Mouse (Mus musculus) kidney, embryonic 14.5 days (tissue): Measurements from ENCODE around the gene Ceacam15. TPM values are rescaled to one million over a fixed set of nuclear protein-coding genes. Genes with fewer than 3 reads are reported as not detected.
"Not testable (repeated sequence)": the region's sequence is repeated elsewhere in the genome, so short reads cannot be mapped to it uniquely, and the experiment has no call there.

Experiments used
- ATAC-seq: fragments of 200-750 bp; cut with Nextera tagmentation; 2 replicates; pipeline ENCODE4 v1.8.0; 2017; ENCODE audit warnings: moderate number of reproducible peaks, mild to moderate bottlenecking, moderate TSS enrichment, moderate library complexity; ENCODE audit not compliant: low FRiP score, low TSS enrichment
- H3K27ac ChIP-seq: fragments of 300-500 bp; sonication (generic); 2 replicates; pipeline ENCODE4 v1.5.1; 2014; ENCODE audit warnings: low read depth, mild to moderate bottlenecking, low read length, moderate library complexity, mixed read lengths
- H3K27me3 ChIP-seq: fragments of 300-500 bp; sonication (generic); 2 replicates; pipeline ENCODE4 v1.6.1; 2014; ENCODE audit warnings: mild to moderate bottlenecking, low read length; ENCODE audit not compliant: control insufficient read depth, insufficient read depth
- H3K36me3 ChIP-seq: fragments of 300-500 bp; sonication (generic); 2 replicates; pipeline ENCODE4 v1.6.1; 2014; ENCODE audit warnings: low read length, mixed read lengths; ENCODE audit not compliant: control insufficient read depth, insufficient read depth
- H3K4me1 ChIP-seq: fragments of 300-500 bp; sonication (generic); 2 replicates; pipeline ENCODE4 v1.6.1; 2014; ENCODE audit warnings: low read length, mixed read lengths; ENCODE audit not compliant: control insufficient read depth, insufficient read depth
- H3K4me2 ChIP-seq: fragments of 300-500 bp; sonication (generic); replicated peaks from 2 replicates; pipeline ENCODE4 v1.6.1; 2014; ENCODE audit warnings: low read depth, mild to moderate bottlenecking, low read length
- H3K4me3 ChIP-seq: fragments of 300-500 bp; sonication (generic); 2 replicates; pipeline ENCODE4 v1.5.1; 2014; ENCODE audit warnings: mild to moderate bottlenecking, low read length
- H3K9ac ChIP-seq: fragments of 300-500 bp; sonication (generic); 2 replicates; pipeline ENCODE4 v1.6.1; 2014; ENCODE audit warnings: low read depth, mild to moderate bottlenecking, low read length, moderate library complexity
- H3K9me3 ChIP-seq: fragments of 300-500 bp; sonication (generic); 2 replicates; pipeline ENCODE4 v1.6.1; 2016; ENCODE audit warnings: low read length; ENCODE audit not compliant: control insufficient read depth
- WGBS: fragments of 180-500 bp; shearing (Covaris S2); extraction: QIAGEN DNeasy Blood & Tissue Kit; methylation state at CpG from one replicate; pipeline ENCODE4 v1.1.7; 2014; 5-methylcytosine and 5-hydroxymethylcytosine counted together
- polyA plus RNA-seq: library from polyadenylated mRNA; unstranded; fragments of >200 nt; fragmentation: Nextera tagmentation; extraction: Ambion mirVana; gene quantifications from 2 replicates; pipeline ENCODE4 v1.2.1, GENCODE M21; 2014

Gene Ceacam15
- polyA plus RNA-seq: not detected in 2 replicates

GRCm38 (mm10) chr7:16675605-16676004 lies at the start of gene Ceacam15:
Gene Ceacam15 (minus strand): TSS chr7:16675705.
- H3K27me3 ChIP-seq: no peaks in the 10 kb centered on the region
- H3K4me1 ChIP-seq: no peaks in the 10 kb centered on the region
- ATAC-seq: no peak
- H3K36me3 ChIP-seq: no peaks in the 10 kb centered on the region
- H3K4me2 ChIP-seq: no peak within 1 kb of the TSS
- WGBS: 38% methylated on average over 1 of the region's 1 CpGs
- H3K9ac ChIP-seq: no peak within 1 kb of the TSS
- no peak within 1 kb of the TSS for H3K4me3 ChIP-seq
- H3K9me3 ChIP-seq: no peaks in the 10 kb centered on the region
- no peak within 1 kb of the TSS for H3K27ac ChIP-seq

- not testable (repeated sequence) for H3K4me2 ChIP-seq
- 68% methylated on average over 3 of the region's 3 CpGs for whole genome bisulfite sequencing
Measured at GRCm38 (mm10) chr7:16722490-16722889, 47.0 kb upstream of the Ceacam15 start.

GRCm38 (mm10) chr7:16721629-16722028 lies 46.1 kb upstream of the Ceacam15 start, which contains the start of gene Ceacam9:
Gene Ceacam9 (plus strand): TSS chr7:16721929.
- Histone ChIP-seq H3K27me3 (no peaks in the 10 kb centered on the region), H3K4me1 (no peaks in the 10 kb centered on the region), H3K27ac (no peak within 1 kb of the TSS), H3K36me3 (no peaks in the 10 kb centered on the region), H3K4me2 (no peak within 1 kb of the TSS), H3K4me3 (no peak within 1 kb of the TSS), H3K9ac (no peak within 1 kb of the TSS), H3K9me3 (no peaks in the 10 kb centered on the region)
- WGBS: 84% methylated on average over 2 of the region's 2 CpGs
- ATAC-seq: no peak

More at GRCm38 (mm10) chr7:16722490-16722889, 47.0 kb upstream of the Ceacam15 start:
- not testable (repeated sequence) for H3K4me3 ChIP-seq, H3K4me1 ChIP-seq, H3K9ac ChIP-seq, H3K27ac ChIP-seq, H3K27me3 ChIP-seq, H3K9me3 ChIP-seq, ATAC-seq, H3K36me3 ChIP-seq

GRCm38 (mm10) chr7:16716456-16717152 lies 41.1 kb upstream of the Ceacam15 start:
- H3K4me3 ChIP-seq, H3K36me3 ChIP-seq, ATAC-seq, H3K4me2 ChIP-seq, H3K4me1 ChIP-seq, H3K27ac ChIP-seq, H3K9me3 ChIP-seq, H3K27me3 ChIP-seq, H3K9ac ChIP-seq: not testable (repeated sequence)
- 22% methylated on average over 7 of the region's 8 CpGs for WGBS

GRCm38 (mm10) chr7:16712633-16713415 lies 37.3 kb upstream of the Ceacam15 start:
- no peaks in the 10 kb centered on the region for H3K36me3 ChIP-seq
- no peak overlapping the region for H3K4me3 ChIP-seq
- no peak for ATAC-seq
- no peak overlapping the region for H3K27ac ChIP-seq
- H3K27me3 ChIP-seq: no peaks in the 10 kb centered on the region
- H3K4me2 ChIP-seq: no peak overlapping the region
- WGBS: 71% methylated on average over 13 of the region's 13 CpGs
- H3K4me1 ChIP-seq: no peaks in the 10 kb centered on the region
- no peaks in the 10 kb centered on the region for H3K9me3 ChIP-seq
- H3K9ac ChIP-seq: no peak overlapping the region

- H3K4me1 ChIP-seq: no peaks in the 10 kb centered on the region
- WGBS: 79% methylated on average over 5 of the region's 5 CpGs
- no peaks in the 10 kb centered on the region for H3K36me3 ChIP-seq
- H3K27ac ChIP-seq: no peak overlapping the region
- ATAC-seq: no peak
- H3K9ac ChIP-seq: no peak overlapping the region
- no peaks in the 10 kb centered on the region for H3K9me3 ChIP-seq
- no peaks in the 10 kb centered on the region for H3K27me3 ChIP-seq
- no peak overlapping the region for H3K4me3 ChIP-seq
- no peak overlapping the region for H3K4me2 ChIP-seq
Measured at GRCm38 (mm10) chr7:16710604-16711003, 35.1 kb upstream of the Ceacam15 start.

- Histone ChIP-seq H3K4me1 (no peaks in the 10 kb centered on the region), H3K4me2 (no peak overlapping the region), H3K9ac (no peak overlapping the region), H3K9me3 (no peaks in the 10 kb centered on the region), H3K27me3 (no peaks in the 10 kb centered on the region), H3K36me3 (no peaks in the 10 kb centered on the region), H3K4me3 (no peak overlapping the region), H3K27ac (no peak overlapping the region)
- ATAC-seq: no peak
- WGBS: 30% methylated on average over 9 of the region's 9 CpGs
Measured at GRCm38 (mm10) chr7:16708244-16708643, 32.7 kb upstream of the Ceacam15 start.

GRCm38 (mm10) chr7:16706385-16706784 lies 30.9 kb upstream of the Ceacam15 start:
- no peak overlapping the region for H3K4me2 ChIP-seq
- H3K36me3 ChIP-seq: no peaks in the 10 kb centered on the region
- H3K27ac ChIP-seq: no peak overlapping the region
- 39% methylated on average over 9 of the region's 9 CpGs for WGBS
- H3K27me3 ChIP-seq: no peaks in the 10 kb centered on the region
- no peak overlapping the region for H3K4me3 ChIP-seq
- H3K9me3 ChIP-seq: no peaks in the 10 kb centered on the region
- H3K9ac ChIP-seq: no peak overlapping the region
- H3K4me1 ChIP-seq: no peaks in the 10 kb centered on the region
- ATAC-seq: no peak

- Histone ChIP-seq H3K27ac (no peak overlapping the region), H3K4me2 (no peak overlapping the region), H3K9me3 (no peaks in the 10 kb centered on the region), H3K4me1 (no peaks in the 10 kb centered on the region), H3K36me3 (no peaks in the 10 kb centered on the region), H3K9ac (no peak overlapping the region), H3K4me3 (no peak overlapping the region), H3K27me3 (no peaks in the 10 kb centered on the region)
- no peak for ATAC-seq
- 75% methylated on average over 5 of the region's 5 CpGs for WGBS
Measured at GRCm38 (mm10) chr7:16700583-16700982, 25.1 kb upstream of the Ceacam15 start.
